Mouse (Mus musculus) embryonic stem cell, embryonic (primary cell): Measurements from ENCODE around the gene Impdh2.
"Not testable (repeated sequence)": the region's sequence is repeated elsewhere in the genome, so short reads cannot be mapped to it uniquely, and the experiment has no call there.

Source experiments
- CTCF ChIA-PET, 4 experiments: fragments of 300-600 bp in 2 of 4; fragments of 350-600 bp in 2 of 4; sonication (Branson Sonifier 250); formaldehyde crosslinking; loops; one replicate each; lab custom pipeline; 2022; ENCODE audit warnings: inconsistent platforms in 2 of 4; lab: Charles Lee
- POLR2A ChIA-PET, 4 experiments: fragments of 300-600 bp in 2 of 4; fragments of 350-600 bp in 2 of 4; sonication (Branson Sonifier 250); formaldehyde crosslinking; loops; one replicate each; lab custom pipeline; 2022; ENCODE audit warnings: antibody characterized with exemption in 4 of 4, inconsistent platforms in 1 of 4; lab: Charles Lee

The Impdh2 gene

GRCm38 (mm10) chr9:108577025-108577424 is 16.9 kb downstream of the Impdh2 start:
- CTCF ChIA-PET, result interaction anchor here in 1 of 4 experiments (1.2 to 2.5 kb wide), 2 partner anchors 10 to 12 kb away, joined by 3 to 16 read pairs; partner anchors contain the start of gene Ndufaf3
- POLR2A ChIA-PET, result interaction anchor here (0.7 to 9.0 kb wide), 23 partner anchors 9 to 248 kb away, joined by 3 to 184 read pairs (median 13); partner anchors contain the start of genes Ndufaf3 (in 3 of the 4), Dalrd3 (in 2 of the 4), Impdh2 (in 2 of the 4) and Qrich1 (in 2 of the 4)

- POLR2A ChIA-PET, result interaction anchor here (0.6 to 9.0 kb wide), 95 partner anchors 8 to 1296 kb away, joined by 3 to 184 read pairs (median 5); partner anchors contain the start of genes Ndufaf3 (in 4 of the 4), Dalrd3 (in 3 of the 4), Impdh2 (in 3 of the 4) and Qrich1 (in 3 of the 4)
- CTCF ChIA-PET, result interaction anchor here in 3 of 4 experiments (0.6 to 2.5 kb wide), 18 partner anchors 8 to 479 kb away, joined by 3 to 17 read pairs (median 4); partner anchors contain the start of genes Dalrd3 (in 2 of the 3), Impdh2 (in 1 of the 3), Ndufaf3 (in 1 of the 3) and Usp19 (in 1 of the 3)
Measured at GRCm38 (mm10) chr9:108577934-108578544, 18.0 kb downstream of the Impdh2 start.

GRCm38 (mm10) chr9:108578545-108579343 is 18.7 kb downstream of the Impdh2 start, which contains the start of gene Wdr6:
Gene Wdr6 (minus strand): TSS chr9:108578739.
- ChIA-PET CTCF (interaction anchor here (0.6 to 2.5 kb wide), 18 partner anchors 9 to 943 kb away, joined by 3 to 17 read pairs (median 4); partner anchors contain the start of genes Dalrd3 (in 2 of the 4), Impdh2 (in 1 of the 4), Ndufaf3 (in 1 of the 4) and Usp19 (in 1 of the 4)), POLR2A (interaction anchor here (0.6 to 9.0 kb wide), 102 partner anchors 8 to 1295 kb away, joined by 3 to 184 read pairs (median 4); partner anchors contain the start of genes Ndufaf3 (in 4 of the 4), Dalrd3 (in 3 of the 4), Impdh2 (in 3 of the 4) and Qrich1 (in 3 of the 4))

- POLR2A ChIA-PET, result interaction anchor here (0.6 to 9.0 kb wide), 61 partner anchors 8 to 412 kb away, joined by 3 to 184 read pairs (median 5); partner anchors contain the start of genes Ndufaf3 (in 4 of the 4), Dalrd3 (in 3 of the 4), Gpx1 (in 2 of the 4) and Impdh2 (in 2 of the 4)
Measured at GRCm38 (mm10) chr9:108579344-108579690, 19.2 kb downstream of the Impdh2 start.

GRCm38 (mm10) chr9:108587571-108588180 is 27.6 kb downstream of the Impdh2 start:
- POLR2A ChIA-PET, result interaction anchor here (0.6 to 8.5 kb wide), 40 partner anchors 8 to 363 kb away, joined by 3 to 113 read pairs (median 4); partner anchors contain the start of genes Wdr6 (in 4 of the 4), Dalrd3 (in 3 of the 4), Ndufaf3 (in 3 of the 4) and Impdh2 (in 2 of the 4)

More at GRCm38 (mm10) chr9:108579344-108579690, 19.2 kb downstream of the Impdh2 start:
- CTCF ChIA-PET, result interaction anchor here (0.6 to 2.5 kb wide), 12 partner anchors 8 to 944 kb away, joined by 3 to 17 read pairs (median 4); partner anchors contain the start of genes Dalrd3 (in 2 of the 4) and Ndufaf3 (in 1 of the 4)

GRCm38 (mm10) chr9:108589229-108589628 is 29.1 kb downstream of the Impdh2 start:
- ChIA-PET POLR2A (interaction anchor here (0.9 to 8.5 kb wide), 19 partner anchors 8 to 83 kb away, joined by 3 to 113 read pairs (median 5); partner anchors contain the start of genes Wdr6 (in 3 of the 4), Dalrd3 (in 2 of the 4), Arih2 (in 1 of the 4) and Impdh2 (in 1 of the 4)), CTCF (interaction anchor here (0.7 to 3.3 kb wide), 8 partner anchors 10 to 22 kb away, joined by 3 to 21 read pairs (median 4); partner anchors contain the start of genes Ndufaf3 (in 1 of the 4) and Wdr6 (in 1 of the 4))

More at GRCm38 (mm10) chr9:108587571-108588180, 27.6 kb downstream of the Impdh2 start:
- CTCF ChIA-PET, result interaction anchor here (0.5 to 3.3 kb wide), 11 partner anchors 9 to 324 kb away, joined by 3 to 21 read pairs (median 5); partner anchors contain the start of genes Dalrd3 (in 2 of the 4), Wdr6 (in 2 of the 4), Dag1 (in 1 of the 4) and Ndufaf3 (in 1 of the 4)

- ChIA-PET POLR2A (interaction anchor here in 3 of 4 experiments (1.0 to 8.5 kb wide), 12 partner anchors 12 to 75 kb away, joined by 3 to 113 read pairs (median 5); partner anchors contain the start of genes Wdr6 (in 3 of the 3), Ndufaf3 (in 2 of the 3), Dalrd3 (in 1 of the 3) and Impdh2 (in 1 of the 3)), CTCF (interaction anchor here in 2 of 4 experiments (0.6 to 1.3 kb wide), 3 partner anchors 8 to 22 kb away, joined by 3 read pairs; partner anchors contain the start of genes Dalrd3 (in 1 of the 2) and Wdr6 (in 1 of the 2))
Measured at GRCm38 (mm10) chr9:108591462-108591861, 31.4 kb downstream of the Impdh2 start.

DNA sequence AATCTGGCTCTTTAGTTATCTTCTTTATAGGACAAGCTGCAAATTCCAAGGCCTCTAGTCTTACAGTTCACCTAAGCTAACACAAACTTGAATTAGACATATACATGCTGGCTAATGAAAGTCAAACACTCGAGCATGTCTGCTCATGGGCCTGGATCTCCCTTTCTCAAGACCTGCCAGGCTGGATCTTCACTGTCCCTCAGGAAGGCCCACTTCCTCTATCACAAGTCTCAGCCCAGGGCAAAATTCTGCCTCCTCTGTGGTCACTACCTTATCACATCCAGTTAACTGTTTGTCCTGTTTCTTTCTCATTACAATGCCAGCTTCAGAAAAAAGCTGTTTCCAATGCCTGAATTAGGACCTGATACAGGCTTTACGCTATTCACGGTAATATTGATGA is 34.3 kb downstream of the Impdh2 start:
- CTCF ChIA-PET, result no interaction called here
- POLR2A ChIA-PET, result interaction anchor here in 2 of 4 experiments (1.0 to 1.4 kb wide), 4 partner anchors 9 to 21 kb away, joined by 3 to 4 read pairs (median 4); partner anchors contain the start of gene Wdr6 (in 1 of the 2)

- ChIA-PET POLR2A (interaction anchor here (0.5 to 4.8 kb wide), 29 partner anchors 9 to 189 kb away, joined by 3 to 38 read pairs (median 4); partner anchors contain the start of genes Wdr6 (in 3 of the 4), Dalrd3 (in 2 of the 4), Arih2 (in 1 of the 4) and Impdh2 (in 1 of the 4)), CTCF (interaction anchor here in 3 of 4 experiments (0.6 to 1.4 kb wide), 4 partner anchors 15 to 145 kb away, joined by 3 to 6 read pairs (median 3); partner anchors contain the start of gene Dalrd3 (in 1 of the 3))
Measured at GRCm38 (mm10) chr9:108596998-108597764, 37.1 kb downstream of the Impdh2 start, which contains the start of gene P4htm. Gene P4htm (minus strand): TSS chr9:108597667.

DNA sequence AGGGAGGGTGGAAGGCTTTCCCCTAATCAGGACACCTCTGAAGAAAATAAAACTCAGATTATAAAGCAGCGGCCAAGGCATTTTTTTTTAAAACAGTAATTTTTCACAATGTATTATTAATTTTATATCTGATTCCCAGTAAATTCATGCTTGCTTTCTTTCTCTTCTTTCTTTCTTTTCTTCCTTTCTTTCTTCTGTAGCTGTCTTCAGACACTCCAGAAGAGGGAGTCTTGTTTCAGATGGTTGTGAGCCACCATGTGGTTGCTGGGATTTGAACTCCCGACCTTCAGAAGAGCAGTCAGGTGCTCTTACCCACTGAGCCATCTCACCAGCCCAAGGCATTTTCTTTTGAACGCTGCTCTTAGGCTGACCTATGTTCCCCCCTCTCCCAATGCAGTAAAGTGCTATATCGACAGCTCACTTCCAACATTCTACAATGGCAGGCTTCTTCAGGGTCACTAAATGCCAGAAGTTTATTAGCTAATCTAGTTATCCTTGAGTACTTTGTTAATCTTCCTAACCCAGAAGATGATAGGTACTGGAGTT is 39.0 kb downstream of the Impdh2 start:
- CTCF ChIA-PET, result no interaction called here
- POLR2A ChIA-PET, result interaction anchor here (0.5 to 4.8 kb wide), 12 partner anchors 11 to 65 kb away, joined by 3 to 38 read pairs (median 3); partner anchors contain the start of gene Wdr6 (in 3 of the 4)

GRCm38 (mm10) chr9:108600011-108600410 is 39.9 kb downstream of the Impdh2 start:
- ChIA-PET CTCF (no interaction called here), POLR2A (interaction anchor here in 2 of 4 experiments (1.0 to 4.8 kb wide), 6 partner anchors 13 to 43 kb away, joined by 3 to 38 read pairs (median 4); partner anchors contain the start of gene Wdr6 (in 1 of the 2))

DNA sequence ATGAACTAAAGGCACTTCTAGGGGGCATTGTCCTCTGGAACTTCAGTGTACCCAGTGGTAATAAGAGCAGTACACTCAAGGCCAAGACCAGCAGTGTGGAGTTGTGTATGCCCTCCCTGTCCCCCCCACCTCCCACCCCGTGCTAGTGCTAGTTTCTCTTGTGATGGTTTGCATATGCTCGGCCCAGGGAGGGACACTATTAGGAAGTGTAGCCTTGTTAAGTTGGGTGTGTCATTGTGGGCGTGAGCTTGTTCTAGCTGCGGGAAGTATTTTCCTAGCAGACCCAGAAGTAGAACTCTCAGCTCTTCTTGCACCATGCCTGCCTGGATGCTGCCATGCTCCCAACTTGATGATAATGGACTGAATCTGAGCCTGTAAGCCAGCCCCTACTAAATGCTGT is 41.9 kb downstream of the Impdh2 start:
- POLR2A ChIA-PET, result interaction anchor here in 3 of 4 experiments (0.5 to 3.4 kb wide), 12 partner anchors 11 to 107 kb away, joined by 3 to 25 read pairs (median 3); partner anchors contain the start of gene Wdr6 (in 1 of the 3)
- CTCF ChIA-PET, result interaction anchor here in 3 of 4 experiments (0.6 to 0.7 kb wide), 3 partner anchors 72 to 875 kb away, joined by 3 to 11 read pairs (median 5); no protein-coding TSS in a partner anchor

DNA sequence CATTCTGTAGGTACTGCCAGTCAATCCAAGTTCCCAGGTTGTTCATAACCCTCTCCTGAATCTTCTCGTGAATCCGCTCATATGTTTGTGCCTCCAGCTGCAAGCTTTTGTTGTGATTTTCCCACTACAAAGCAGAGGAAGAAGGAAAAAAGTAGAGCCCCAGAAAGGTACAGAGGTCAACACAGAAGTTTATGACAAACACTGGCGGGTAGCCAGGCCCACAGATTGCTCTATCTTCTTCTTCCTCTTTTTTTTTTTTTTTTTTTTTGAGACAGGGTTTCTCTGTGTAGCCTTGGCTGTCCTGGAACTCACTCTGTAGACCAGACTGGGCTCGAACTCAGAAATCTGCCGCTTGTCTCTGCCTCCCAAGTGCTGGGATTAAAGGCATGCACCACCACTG is 47.8 kb downstream of the Impdh2 start:
- POLR2A ChIA-PET, result interaction anchor here in 2 of 4 experiments (0.7 to 1.5 kb wide), 4 partner anchors 25 to 315 kb away, joined by 3 to 8 read pairs (median 6); no protein-coding TSS in a partner anchor
- CTCF ChIA-PET, result not testable (repeated sequence)

DNA sequence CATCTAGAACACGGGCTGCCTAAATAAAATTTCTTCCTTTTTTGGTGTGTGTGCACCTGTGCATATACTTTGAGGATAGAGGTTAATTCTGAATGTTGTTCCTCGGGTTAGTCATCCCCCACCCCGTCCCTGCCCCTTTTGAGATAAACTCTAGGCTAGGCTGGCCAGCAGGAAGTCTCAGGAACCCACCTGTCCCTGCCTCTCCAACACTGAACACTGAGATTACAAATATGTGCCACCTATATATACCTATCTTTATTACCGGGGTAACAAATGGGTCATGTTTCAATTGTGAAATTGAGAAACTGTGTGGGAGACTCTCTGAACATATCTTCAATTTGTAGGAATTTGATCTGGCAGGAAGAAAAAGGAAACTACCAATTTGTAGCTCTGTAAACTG is 48.8 kb downstream of the Impdh2 start:
- ChIA-PET CTCF (interaction anchor here in 2 of 4 experiments (0.6 to 1.6 kb wide), 2 partner anchors 31 to 1696 kb away, joined by 3 read pairs; partner anchors contain the start of genes Elp6 (in 1 of the 2) and Wdr6 (in 1 of the 2)), POLR2A (interaction anchor here in 2 of 4 experiments (1.5 to 3.3 kb wide), 3 partner anchors 12 to 35 kb away, joined by 6 to 9 read pairs (median 8); partner anchors contain the start of gene P4htm (in 1 of the 2))
